Mouse (Mus musculus) kidney, postnatal 10 days (tissue): ENCODE measurements around the gene Ybx2.

ENCODE experiments used
- DNase-seq: peaks from one replicate; pipeline ENCODE4 v3.0.0; 2021; ENCODE audit warnings: mixed read lengths

Gene Ybx2

GRCm38 (mm10) chr11:69965271-69966005 is 29.8 kb downstream of the Ybx2 start:
- DNase-seq: peak; percentile 78

GRCm38 (mm10) chr11:69966006-69966859 is 30.6 kb downstream of the Ybx2 start:
- peak; percentile 84 for DNase-seq

- no peak for DNase-seq
Measured at GRCm38 (mm10) chr11:69966860-69967517, 31.4 kb downstream of the Ybx2 start.

GRCm38 (mm10) chr11:69968793-69969192 is 33.2 kb downstream of the Ybx2 start:
- no peak for DNase-seq

- no peak for DNase-seq
Measured at GRCm38 (mm10) chr11:69970222-69970621, 34.6 kb downstream of the Ybx2 start.

GRCm38 (mm10) chr11:69970775-69971174 is 35.2 kb downstream of the Ybx2 start:
- no peak for DNase-seq

GRCm38 (mm10) chr11:69974907-69975306 is 39.3 kb downstream of the Ybx2 start:
- DNase-seq: no peak

- DNase-seq: no peak
Measured at GRCm38 (mm10) chr11:69976271-69976670, 40.7 kb downstream of the Ybx2 start.

GRCm38 (mm10) chr11:69979827-69980195 is 44.2 kb downstream of the Ybx2 start:
- DNase-seq: no peak

- peak; percentile 98 for DNase-seq
Measured at GRCm38 (mm10) chr11:69980196-69981140, 44.9 kb downstream of the Ybx2 start.

GRCm38 (mm10) chr11:69981141-69981762 is 45.7 kb downstream of the Ybx2 start, which contains the start of gene Ctdnep1:
Ctdnep1 (plus strand) TSS chr11:69981156.
- peak; percentile 57 for DNase-seq

GRCm38 (mm10) chr11:69982225-69982624 is 46.6 kb downstream of the Ybx2 start, which contains the start of gene Elp5:
Elp5 (minus strand) TSS chr11:69982517.
- DNase-seq: no peak

GRCm38 (mm10) chr11:69982877-69983276 is 47.3 kb downstream of the Ybx2 start:
- no peak for DNase-seq

- DNase-seq: no peak
Measured at GRCm38 (mm10) chr11:69983377-69983776, 47.8 kb downstream of the Ybx2 start.

- no peak for DNase-seq
Measured at GRCm38 (mm10) chr11:69984431-69984830, 48.8 kb downstream of the Ybx2 start.

- peak; percentile 21 for DNase-seq
Measured at GRCm38 (mm10) chr11:69989949-69990348, 54.4 kb downstream of the Ybx2 start.
